Mouse (Mus musculus): Measurements from ENCODE around the gene Tes. TPM values are rescaled to one million over a fixed set of nuclear protein-coding genes. Genes with fewer than 3 reads are reported as not detected.

Tes gene
- total and polyA plus RNA-seq, 3 experiments = not detected

DNA sequence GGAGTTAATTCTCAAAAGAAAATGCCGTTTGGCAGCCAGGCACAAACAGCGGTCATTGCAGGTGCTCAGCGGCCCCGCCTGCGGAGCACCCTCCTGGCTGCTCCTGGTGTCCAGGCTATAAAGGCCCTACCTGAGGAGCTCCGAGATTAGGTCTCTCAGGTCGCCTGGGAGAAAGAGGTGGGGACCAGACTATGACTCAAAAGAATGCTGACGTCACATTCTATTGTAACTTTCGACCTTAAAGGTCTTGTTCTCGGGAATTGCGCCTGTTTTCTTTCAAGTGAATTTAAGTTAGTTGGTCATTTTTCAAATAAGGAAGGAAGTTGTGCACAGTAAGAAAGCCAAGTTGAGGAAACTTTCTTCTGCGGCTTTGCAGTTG, 831 bp downstream of the Tes start:
- H3K9ac ChIP-seq (ENCODE audit: insufficient read depth, low read depth) = no peak overlapping the region
- H3K9me3 ChIP-seq (replicated peaks; ENCODE audit: low read length) = peaks cover 8% of the 10 kb centered on the region
- H3K4me1 ChIP-seq (ENCODE audit: control insufficient read depth in 1 of 2, insufficient read depth in 2 of 2) = no peaks in the 10 kb centered on the region
- H3K4me2 ChIP-seq (ENCODE audit: insufficient read depth, low read depth, poor library complexity, severe bottlenecking) = no peak overlapping the region
- H3K27me3 ChIP-seq (replicated peaks) = no peaks in the 10 kb centered on the region
- in situ Hi-C loops (cut with MboI; ENCODE audit: low pct_ligation_motif_present, low pct_unique_long_range_greater_than_20kb, low sequenced_read_pairs) (no loop called here), dilution Hi-C loops (cut with MboI; ENCODE audit: extremely low pct_ligation_motif_present, extremely low pct_unique_long_range_greater_than_20kb, low sequenced_read_pairs) (no loop called here)
- TF ChIP-seq SIN3A (IDR thresholded peaks at IDR 0.05; ENCODE audit: low read length) = no peak
- TF ChIP-seq ETS1 (conservative IDR thresholded peaks at IDR 0.05; ENCODE audit: low read depth, low read length) = no peak
- TF ChIP-seq UBTF (IDR thresholded peaks at IDR 0.05; ENCODE audit: low read depth, low read length) = no peak
- no peak for TF ChIP-seq USF1 (IDR thresholded peaks at IDR 0.05; ENCODE audit: low read depth, low read length)
- TF ChIP-seq MEF2A (IDR thresholded peaks at IDR 0.05; ENCODE audit: borderline replicate concordance, low read depth, low read length) = no peak
- no peak for TF ChIP-seq EP300 (IDR thresholded peaks at IDR 0.05; ENCODE audit: low read length)
- TF ChIP-seq BHLHE40 (IDR thresholded peaks at IDR 0.05; ENCODE audit: low read depth, low read length) = no peak
- TF ChIP-seq ZKSCAN1 (IDR thresholded peaks at IDR 0.05; ENCODE audit: borderline replicate concordance, low read depth, low read length) = no peak
- no peak for TF ChIP-seq MAZ (IDR thresholded peaks at IDR 0.05; ENCODE audit: low read depth, low read length)
- TF ChIP-seq MXI1 (IDR thresholded peaks at IDR 0.05; ENCODE audit: low read depth, low read length) = no peak
- no peak for TF ChIP-seq KAT2A (IDR thresholded peaks at IDR 0.05; ENCODE audit: insufficient replicate concordance, low read length)
- TF ChIP-seq POLR2A (IDR thresholded peaks at IDR 0.05; ENCODE audit: low read depth, low read length) = no peak
- no peak for TF ChIP-seq GABPA (IDR thresholded peaks at IDR 0.05; ENCODE audit: insufficient replicate concordance, low read depth, low read length)
- H3K79me2 ChIP-seq (replicated peaks; ENCODE audit: control insufficient read depth, extremely low read depth, insufficient read depth, poor library complexity, severe bottlenecking) = no peaks in the 10 kb centered on the region
- no peaks in the 10 kb centered on the region for H3K36me3 ChIP-seq (replicated peaks in 1 of 2; ENCODE audit: control insufficient read depth in 1 of 2, insufficient read depth in 1 of 2, low read length in 1 of 2)
- DNase-seq (ENCODE audit: extremely low read depth) = no peak
- no peak overlapping the region for H3K4me3 ChIP-seq (replicated peaks in 1 of 3; ENCODE audit: low read depth in 2 of 3, low read length in 2 of 3, poor library complexity in 1 of 3)
- H3K27ac ChIP-seq (ENCODE audit: insufficient read depth, low read depth) = no peak overlapping the region

DNA sequence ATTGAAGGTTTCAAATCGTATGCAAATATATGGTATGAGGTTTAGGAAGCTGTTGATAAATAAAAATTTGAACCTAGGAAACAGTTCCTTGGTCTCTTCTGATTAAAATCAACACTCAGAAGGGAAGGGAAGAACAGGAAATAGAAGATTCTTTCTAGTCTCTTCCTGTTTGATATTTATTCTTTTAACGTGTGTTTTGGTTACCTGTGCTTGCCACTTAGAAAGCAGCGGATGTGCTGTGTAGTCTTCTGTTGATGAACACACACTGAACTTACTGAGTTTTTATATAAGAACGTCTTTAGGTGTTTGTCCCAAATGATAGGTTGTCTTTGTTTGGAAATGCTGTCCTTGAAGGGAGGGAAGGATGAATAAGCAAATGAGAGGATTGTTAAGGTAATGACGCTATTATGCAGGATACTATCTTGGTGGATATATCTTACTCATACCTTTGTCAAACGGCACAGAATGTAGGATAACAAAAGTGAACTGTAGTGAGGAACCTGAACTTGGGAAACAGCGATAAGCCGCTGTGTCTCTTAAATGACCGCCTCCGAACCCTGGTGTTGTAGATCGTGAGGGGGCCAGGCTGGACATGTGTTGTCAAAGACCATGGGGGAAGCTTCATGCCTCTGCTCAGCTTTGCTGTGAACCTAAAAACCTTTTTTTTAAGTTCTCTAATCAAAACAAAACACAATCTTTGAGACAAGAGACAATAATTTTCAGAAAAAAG, 1.4 kb downstream of the Tes start:
- dilution Hi-C loops (cut with MboI; ENCODE audit: extremely low pct_ligation_motif_present, extremely low pct_unique_long_range_greater_than_20kb, low sequenced_read_pairs) (no loop called here), in situ Hi-C loops (cut with MboI; ENCODE audit: low pct_ligation_motif_present, low pct_unique_long_range_greater_than_20kb, low sequenced_read_pairs) (no loop called here)
- no peaks in the 10 kb centered on the region for H3K79me2 ChIP-seq (replicated peaks; ENCODE audit: control insufficient read depth, extremely low read depth, insufficient read depth, poor library complexity, severe bottlenecking)
- no peak overlapping the region for H3K27ac ChIP-seq (ENCODE audit: insufficient read depth, low read depth)
- no peak overlapping the region for H3K4me2 ChIP-seq (ENCODE audit: insufficient read depth, low read depth, poor library complexity, severe bottlenecking)
- H3K4me3 ChIP-seq (replicated peaks in 1 of 3; ENCODE audit: low read depth in 2 of 3, low read length in 2 of 3, poor library complexity in 1 of 3) = no peak overlapping the region
- DNase-seq (ENCODE audit: extremely low read depth) = no peak
- H3K9me3 ChIP-seq (replicated peaks; ENCODE audit: low read length) = peaks cover 8% of the 10 kb centered on the region
- no peak overlapping the region for H3K9ac ChIP-seq (ENCODE audit: insufficient read depth, low read depth)
- no peaks in the 10 kb centered on the region for H3K27me3 ChIP-seq (replicated peaks)
- TF ChIP-seq MAFK (IDR thresholded peaks at IDR 0.05; ENCODE audit: insufficient replicate concordance, low read length) = no peak
- no peaks in the 10 kb centered on the region for H3K36me3 ChIP-seq (replicated peaks in 1 of 2; ENCODE audit: control insufficient read depth in 1 of 2, insufficient read depth in 1 of 2, low read length in 1 of 2)
- H3K4me1 ChIP-seq (ENCODE audit: control insufficient read depth in 1 of 2, insufficient read depth in 2 of 2) = no peaks in the 10 kb centered on the region

Measured in CH12.LX (cell line).